Mouse (Mus musculus): Measurements from ENCODE around the gene Snx10. TPM values are rescaled to one million over a fixed set of nuclear protein-coding genes. Genes with fewer than 3 reads are reported as not detected.
"Not testable (repeated sequence)": the region's sequence is repeated elsewhere in the genome, so short reads cannot be mapped to it uniquely, and the experiment has no call there.

The Snx10 gene
- 10 to 100 TPM; 27.6 to 32.1 TPM for polyA plus RNA-seq (2017; shearing (Covaris generic))

DNA sequence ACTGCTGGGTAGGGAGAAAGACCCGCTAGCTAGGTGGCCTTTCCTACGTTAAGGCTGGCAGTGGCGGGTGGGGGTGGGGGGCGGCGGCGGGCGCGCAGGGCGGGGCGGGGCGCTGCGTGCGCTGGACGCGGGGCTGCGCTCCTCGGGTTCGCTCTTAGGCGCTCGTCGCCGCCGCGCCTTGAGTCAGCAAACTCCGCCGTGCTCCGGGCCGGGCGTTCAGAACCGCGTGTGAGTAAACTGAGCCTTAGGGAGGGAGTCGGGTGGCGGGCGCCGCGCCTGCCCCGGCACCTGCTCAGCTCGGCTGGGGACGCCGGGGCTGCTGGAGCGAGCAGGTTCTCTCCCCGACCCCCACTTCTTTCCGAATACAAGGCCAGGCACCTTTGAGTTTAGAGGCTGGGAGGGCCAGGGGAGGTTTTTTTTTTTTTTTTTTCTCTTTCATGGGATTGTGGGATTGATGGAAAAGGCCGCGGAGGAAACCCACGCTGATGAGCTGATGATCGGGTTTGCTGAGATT, at the start of gene Snx10:
TSS of gene Snx10 (plus strand) at position 95 of the 514 bp plus-strand sequence.
- peak; percentile 61 for ATAC-seq

DNA sequence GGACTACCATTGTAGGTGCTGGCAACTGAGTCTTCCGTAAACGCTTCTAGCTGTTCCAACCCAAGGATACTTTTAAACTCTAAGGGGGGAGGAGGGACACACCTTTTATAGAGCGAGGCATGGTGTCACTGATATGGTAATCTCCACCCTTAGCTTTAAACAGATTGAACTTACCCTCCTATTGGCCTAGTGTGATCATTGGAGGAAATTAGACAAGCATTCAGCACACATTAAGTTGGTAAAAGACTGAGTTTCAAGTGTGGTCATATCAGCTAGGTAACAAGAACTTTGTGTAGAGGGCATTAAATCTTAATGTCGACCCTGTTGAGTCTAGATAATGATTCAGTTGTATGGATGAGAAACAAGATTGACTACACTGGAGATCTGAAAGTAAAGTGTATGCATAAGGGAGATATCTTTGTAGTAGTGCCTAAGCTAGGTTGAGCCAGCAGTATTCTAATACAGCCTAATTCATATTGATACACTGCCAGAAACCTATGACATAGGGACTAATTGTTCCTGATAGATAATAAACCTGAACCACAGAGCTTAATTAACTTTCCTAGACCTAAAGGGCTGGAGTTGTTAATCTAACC, 44.5 kb upstream of the Snx10 start:
- no peak for ATAC-seq

DNA sequence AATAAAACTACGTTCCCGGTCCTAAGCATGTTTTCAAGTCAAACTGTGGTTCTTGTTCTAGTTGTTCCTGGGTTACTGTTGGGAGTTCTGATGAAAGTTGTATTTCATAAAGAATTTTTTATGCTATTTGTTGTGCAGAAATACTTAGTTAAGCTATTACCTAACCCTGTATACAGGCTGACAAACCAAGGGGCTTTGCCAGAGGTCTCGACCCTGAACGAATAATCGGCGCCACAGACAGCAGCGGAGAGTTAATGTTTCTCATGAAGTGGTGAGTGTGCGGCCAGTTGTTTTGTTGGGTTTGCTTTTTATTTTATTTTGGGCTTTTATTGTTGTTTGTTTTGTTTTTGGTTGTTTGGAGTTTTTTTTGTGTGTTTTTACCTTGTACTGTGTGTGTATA, 42.2 kb upstream of the Snx10 start:
- no peak for ATAC-seq

DNA sequence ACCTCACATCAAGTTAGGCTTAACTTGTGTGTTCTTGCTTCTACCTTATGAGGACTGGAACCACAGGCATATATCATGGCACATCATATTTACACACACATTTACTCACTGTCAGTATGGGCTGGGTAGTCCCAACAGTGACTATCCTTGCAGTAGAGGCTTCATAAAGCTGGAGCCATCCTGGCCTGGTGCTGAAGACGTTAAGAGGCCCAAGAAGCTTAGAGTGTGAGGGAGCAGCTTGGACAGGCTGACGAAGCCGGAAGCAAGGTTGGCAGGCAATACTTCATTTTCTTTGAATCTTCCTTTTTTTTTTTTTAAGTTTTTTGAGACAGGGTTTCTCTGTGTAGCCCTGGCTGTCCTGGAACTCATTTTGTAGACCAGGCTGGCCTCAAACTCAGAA, 39.8 kb upstream of the Snx10 start:
- ATAC-seq, result no peak

DNA sequence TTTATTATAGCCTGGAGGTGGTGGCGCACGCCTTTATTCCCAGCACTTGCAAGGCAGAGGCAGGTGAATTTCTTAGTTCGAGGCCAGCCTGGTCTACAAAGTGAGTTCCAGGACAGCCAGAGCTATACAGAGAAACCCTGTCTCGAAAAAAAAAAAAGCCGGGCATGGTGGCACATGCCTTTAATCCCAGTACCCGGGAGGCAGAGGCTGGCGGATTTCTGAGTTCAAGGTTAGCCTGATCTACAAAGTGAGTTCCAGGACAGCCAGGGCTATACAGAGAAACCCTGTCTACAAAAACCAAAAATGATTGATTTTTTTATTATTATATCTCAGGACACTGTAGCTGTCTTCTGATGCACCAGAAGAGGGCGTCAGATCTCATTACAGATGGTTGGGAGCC, 39.1 kb upstream of the Snx10 start:
- not testable (repeated sequence) for ATAC-seq

DNA sequence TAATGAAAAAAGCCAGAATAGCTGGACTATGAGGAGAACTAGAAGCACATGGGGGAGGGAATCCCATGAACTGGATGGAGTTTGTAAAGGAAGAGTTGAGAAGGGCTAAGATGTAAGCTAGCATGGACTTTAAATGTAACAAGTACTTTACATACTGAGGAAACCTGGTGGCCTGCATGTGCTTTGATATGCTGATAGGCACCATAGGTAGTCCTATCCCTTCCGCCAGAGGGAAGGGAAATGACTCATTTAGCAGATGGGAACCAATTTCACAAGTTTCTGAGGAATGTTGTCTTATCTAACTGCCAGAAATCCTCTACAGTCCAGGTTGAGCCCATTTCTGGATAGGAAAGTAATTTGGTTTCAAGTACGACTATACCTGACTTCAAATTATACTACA, 38.1 kb upstream of the Snx10 start:
- ATAC-seq, result no peak

DNA sequence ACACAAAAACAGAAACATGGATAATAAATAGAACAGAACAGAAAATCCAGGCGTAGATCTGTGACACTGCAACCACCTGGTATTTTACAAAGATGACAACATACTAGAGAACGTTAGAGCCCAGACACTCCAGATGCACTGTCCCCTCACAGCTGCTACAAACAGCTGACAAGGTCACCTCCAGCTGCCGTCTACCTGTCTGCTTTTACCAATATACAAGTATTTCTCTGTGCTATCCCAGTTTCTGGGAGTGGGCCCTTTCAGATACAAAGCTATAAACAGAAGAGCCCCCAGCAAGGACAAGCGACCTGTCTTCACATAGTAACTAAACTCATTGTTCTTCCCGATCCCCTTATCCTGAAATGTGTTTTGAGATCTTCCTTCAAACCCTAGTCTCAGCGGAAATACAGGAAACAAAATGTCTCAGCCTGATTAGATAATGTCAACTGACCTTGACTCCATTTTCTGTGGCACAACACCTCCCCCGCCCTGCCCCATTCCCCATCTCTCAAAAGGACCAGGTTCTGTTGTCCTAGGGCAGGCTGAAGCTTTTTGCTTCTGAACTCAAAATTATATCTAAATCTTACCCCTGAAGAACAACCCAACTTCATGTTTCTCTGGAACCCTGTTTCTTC, 37.5 kb upstream of the Snx10 start:
- no peak for ATAC-seq

DNA sequence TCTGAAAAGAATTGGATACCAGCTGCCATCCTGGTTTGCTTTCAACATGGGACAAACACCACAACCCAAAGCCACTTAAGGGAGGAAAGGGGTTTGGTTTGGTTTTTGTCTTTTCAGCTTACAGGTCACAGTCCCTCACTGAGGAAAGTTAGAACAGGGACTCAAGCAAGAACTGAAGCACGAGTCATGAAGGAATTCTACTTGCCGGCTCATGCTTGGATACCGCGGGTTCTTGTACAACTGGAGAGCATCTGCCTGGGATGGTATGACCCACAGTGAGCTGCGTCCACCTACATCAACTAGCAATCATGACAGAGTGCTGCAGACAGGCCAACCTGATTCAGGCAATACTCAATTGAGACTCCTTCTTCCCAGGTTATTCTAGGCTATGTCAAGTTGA, 37.0 kb upstream of the Snx10 start:
- ATAC-seq, result no peak

DNA sequence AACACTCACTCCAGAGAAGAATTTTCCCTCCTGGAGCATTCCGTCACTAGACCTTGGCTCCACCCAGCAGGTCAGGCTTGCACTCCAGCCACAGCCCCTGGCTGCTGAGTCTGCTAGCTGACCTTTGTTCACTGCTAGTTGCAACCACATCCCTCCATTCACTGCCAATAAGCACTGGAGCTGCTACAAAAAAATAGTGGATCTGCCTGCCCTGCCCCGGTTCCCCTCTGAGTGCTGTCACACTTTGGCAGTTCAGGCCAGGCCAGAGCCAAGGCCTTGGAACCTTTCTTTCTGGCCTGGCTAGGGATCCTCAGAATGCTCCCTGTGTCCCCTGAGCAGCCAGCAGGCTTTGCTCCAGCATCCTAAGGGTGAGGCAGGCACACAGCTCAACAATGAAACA, 33.9 kb upstream of the Snx10 start:
- ATAC-seq, result no peak

DNA sequence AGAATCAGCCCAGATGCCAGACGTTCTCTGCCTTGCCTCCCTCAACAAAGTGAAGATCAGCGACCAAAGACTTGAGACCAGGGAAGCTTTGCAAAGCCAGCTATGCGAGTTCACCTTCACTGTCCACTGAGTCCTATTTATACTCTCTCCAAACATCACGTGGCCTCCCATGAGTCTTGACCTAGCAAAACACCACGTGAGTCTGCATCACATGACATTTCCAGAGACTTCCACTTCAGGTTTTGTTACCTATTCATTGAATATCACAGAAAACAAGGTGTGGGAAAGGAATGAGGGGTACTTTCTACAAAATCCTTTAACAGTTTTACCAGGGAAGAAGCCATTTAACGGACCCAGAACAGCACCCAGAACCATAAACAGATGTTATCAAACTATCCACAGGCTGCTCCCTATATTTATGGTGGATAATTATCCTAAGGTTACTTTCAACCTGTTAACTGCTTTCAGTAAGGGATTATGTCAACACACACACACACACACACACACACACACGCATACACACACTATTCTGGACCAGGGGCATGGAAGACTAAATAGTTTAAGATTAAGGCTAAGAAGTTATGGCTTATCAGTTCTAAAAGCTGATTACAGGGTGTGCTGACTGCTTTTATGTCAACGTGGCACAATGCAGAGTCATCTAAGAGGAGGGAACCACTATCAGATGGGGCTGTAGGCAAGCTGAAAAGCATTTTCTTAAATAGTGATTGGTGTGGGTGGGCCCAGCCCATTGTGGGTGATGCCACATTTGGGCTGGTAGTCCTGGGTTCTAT, 26.2 kb upstream of the Snx10 start:
- ATAC-seq, result no peak

DNA sequence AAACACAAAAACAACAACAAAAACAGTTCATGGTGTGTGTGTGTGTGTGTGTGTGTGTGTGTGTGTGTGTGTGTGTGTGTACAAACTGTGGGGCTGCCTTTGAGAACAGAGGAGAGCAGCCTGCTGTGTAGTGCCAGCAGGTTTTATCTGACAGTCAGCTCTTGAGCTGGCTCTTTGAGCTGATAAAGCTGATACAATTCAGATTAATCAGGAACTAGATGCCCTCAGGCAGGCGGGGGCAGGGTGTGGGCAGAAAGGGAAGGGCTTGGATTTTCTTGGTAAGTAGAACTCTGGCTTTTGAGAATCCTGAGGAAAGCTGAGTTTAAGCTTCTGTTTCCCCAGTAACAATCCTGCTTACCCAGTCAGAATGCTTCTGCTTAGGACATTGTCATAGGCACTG, 18.0 kb upstream of the Snx10 start:
- no peak for ATAC-seq

DNA sequence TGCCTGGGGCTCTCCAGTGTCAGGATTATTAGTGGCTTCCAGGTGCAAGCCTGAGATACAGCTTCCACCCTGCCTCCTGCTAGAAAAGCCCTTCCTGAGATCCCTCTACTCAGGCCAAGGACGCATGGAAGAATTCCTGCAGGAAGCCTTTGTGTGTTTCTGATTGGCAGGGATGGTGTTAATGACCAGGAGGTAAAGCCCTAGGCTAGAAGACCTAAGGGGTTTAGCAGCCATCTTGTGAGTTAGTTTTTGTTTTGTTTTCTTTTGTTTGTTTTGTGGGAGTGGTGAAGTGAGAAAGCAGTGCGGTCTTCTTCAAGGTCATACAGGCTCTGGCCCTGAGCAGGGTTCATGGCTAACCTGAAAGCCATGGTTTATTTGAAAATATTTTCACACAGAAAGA, 16.1 kb upstream of the Snx10 start:
- ATAC-seq, result no peak

DNA sequence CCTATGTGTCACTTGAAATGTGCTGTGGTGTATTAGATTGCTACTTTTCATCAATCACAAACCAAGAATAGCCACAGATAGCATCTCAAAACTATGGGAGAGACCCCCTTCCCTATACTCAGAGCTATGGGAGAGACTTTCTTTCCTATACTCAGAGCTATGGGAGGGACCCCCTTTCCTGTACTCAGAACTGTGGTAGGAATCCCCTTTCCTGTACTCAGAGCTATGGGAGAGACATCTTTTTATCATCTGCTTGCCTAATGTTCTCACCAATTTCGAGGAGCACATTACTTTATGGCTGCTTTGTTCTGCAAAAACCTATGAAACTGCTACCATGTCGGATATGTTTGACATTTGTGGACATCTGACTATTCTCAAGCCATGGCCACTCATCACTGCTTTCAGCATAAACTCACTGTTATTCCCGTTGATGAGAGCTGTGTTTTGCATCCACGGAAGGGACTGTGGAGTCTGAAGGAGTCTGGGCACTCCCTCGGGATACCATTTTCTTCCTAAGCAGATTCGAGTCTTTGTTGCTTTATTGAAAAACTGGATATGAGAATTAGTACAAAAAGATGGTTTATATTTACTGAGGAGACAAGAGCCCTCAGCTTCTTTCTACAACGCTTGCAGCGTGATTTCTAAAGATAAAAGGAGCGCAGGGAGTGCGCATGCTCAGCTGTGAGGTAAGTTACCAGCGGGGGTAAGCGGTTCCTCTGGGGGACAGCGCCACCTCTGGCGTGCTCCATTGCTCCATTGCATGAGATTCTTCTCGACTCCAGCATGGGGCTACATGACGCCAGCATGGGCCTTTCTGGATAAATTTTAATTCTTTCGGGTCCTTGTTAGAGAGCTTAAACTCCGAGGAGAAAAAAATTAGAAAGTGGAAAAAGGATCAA, 14.7 kb upstream of the Snx10 start:
- ATAC-seq, result peak; percentile 91

DNA sequence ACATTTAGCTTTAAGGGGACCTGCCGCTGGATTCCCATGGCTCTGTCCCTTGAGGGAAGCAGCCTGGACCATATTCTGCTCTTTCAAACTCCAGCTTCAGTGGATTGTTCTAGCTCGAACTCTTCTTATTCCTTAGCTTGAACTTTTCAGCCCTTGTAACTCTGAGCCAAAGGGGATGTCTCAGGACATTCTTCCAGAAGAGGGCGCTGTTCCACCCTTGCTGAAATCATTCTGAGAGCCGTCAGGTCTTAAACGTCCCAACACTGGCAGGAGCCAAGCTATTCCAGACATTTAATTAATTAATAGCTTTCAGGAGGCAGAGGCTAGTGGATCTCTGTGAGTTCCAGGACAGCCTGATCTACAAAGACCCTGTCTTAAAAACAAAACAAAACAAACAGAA, 13.6 kb upstream of the Snx10 start:
- ATAC-seq, result peak; percentile 65

DNA sequence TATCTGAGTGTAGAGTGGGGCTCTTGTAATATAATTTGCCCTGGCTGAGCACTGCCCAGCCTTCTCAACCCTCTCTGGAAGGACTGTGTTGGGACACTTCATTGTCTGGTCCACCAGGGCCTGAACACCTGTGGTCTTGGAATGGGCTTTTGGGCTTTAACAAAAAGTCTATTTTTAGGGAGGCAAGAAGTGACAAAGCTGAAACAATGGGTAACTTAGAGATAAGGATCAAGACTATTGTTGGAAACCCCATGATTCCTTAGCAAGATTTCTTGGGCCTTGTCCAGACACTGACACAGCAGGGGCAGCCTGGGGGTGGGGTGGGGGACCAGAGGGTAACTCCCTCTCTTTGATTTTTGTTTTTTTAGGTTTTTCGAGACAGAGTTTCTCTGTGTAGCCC, 12.8 kb upstream of the Snx10 start:
- ATAC-seq, result no peak

DNA sequence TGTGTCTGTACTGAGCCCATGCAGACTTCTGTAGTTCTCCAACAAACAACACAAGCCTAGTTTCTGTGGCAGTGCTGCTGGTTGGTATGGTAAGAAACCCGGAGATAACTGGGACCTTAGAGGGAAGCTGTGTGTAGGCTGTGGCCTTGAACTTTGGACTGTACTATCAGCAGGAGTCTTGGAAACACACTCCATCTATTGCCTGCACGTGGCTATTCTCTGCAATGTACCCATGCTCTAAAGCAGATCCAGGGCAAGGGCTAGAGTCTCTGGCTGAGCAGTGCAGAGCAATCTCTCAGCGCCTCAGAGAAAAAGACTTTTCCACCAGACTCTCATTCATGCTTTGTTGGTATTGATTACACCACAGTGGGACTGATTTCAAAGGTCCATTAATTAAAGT, 10.0 kb upstream of the Snx10 start:
- ATAC-seq, result no peak

DNA sequence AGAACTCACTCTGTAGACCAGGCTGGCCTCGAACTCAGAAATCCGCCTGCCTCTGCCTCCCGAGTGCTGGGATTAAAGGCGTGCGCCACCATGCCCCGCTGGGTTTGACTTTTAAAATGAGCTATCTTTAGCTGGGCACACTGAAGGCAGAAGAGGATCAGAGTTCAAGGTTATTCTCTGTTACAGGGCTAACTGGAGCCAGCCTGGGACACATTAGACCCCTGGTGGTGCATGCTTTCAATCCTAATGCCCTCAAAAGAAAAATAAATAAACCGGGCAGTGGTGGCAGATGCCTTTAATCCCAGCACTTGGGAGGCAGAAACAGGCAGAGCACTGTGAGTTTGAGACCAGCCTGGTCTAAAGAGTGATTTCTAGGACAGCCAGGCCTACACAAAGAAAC, 8.8 kb upstream of the Snx10 start:
- ATAC-seq, result no peak

DNA sequence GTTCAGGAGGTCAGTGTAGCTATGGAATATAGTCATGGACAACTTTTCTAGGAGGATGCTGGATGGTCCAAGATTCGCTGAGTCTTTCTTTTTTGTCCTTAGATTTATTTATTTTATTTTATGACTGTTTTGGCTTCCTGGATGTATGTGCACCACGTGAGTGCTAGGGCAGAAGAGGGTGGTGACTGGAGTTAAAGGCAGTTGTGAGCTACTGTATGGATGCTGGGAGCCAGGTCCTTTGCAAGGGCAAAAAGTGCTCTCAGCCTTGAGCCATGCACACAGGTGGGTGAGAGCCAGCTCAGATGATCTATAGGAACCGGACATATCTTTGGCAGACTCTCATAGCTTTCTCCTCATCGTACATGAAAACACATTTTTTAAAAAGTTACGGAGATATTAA, 391 bp upstream of the Snx10 start:
- no peak for ATAC-seq

DNA sequence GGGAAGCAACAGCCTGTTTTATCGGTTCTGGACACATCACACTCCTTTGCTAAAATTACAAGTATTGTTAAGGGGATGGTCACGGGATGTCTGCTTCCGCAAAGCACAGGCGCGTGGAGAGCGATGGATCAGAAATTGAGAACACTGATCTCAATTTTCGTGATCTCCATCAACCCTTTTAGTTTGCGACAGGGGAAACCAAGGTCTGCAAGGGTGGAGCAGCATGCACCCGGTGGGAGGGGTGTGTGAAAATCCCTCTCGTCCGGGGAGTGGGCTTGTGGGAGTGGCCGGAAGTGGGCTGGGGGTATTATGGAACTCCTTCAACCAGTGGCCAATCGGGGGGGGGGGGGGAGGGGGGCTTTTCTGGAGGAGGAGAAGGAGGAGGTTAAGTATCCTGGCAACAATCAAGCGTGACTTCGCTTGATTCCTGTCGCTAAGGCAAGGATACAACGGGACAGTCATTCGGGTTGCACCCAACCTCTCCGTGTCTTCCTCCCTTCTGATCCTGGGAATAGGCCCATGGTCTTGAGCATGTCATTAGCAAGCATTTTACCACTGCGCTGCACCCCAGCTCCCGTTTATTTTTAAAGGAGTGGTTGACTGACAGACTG, 725 bp downstream of the Snx10 start:
- ATAC-seq, result peak; percentile 53

DNA sequence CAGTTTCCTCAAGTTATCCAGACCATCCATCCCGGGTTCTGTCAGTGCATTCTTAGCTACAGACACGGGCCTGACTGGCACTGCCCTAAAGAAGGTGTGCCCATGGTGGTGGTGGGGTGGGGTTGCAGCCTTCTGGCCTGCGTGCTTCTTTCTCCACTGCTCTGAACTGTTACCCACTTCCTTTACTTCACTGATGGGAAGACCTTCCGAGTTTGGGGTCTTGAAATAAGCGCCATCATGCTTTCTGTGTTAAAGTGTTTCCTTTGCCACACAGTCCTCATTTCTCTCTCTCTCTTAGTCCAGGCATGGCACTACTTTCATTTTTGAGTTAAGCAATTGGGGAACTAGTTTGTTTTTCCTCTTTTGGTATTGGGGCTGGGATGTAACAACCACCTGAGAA, 1.3 kb downstream of the Snx10 start:
- peak; percentile 34 for ATAC-seq

DNA sequence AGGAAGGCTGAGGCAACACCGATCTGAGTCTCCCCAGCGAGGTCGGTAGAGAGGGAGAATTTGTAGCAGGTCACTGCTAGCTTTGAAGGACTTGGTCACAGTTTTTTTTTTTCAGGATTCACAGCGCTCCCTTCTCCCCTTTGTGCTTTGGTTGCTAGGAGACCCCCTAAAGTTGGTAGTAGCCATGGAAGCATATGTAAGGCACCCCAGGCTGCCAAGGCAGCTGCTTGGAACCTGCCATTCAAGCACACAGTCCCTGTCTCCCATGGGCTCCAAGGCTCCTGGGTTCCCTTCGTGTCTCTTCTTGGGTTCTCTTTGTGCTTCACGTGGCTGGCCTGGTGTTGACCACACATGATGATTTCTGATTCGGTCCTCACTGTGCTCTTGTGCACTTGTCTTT, 5.8 kb downstream of the Snx10 start:
- no peak for ATAC-seq

DNA sequence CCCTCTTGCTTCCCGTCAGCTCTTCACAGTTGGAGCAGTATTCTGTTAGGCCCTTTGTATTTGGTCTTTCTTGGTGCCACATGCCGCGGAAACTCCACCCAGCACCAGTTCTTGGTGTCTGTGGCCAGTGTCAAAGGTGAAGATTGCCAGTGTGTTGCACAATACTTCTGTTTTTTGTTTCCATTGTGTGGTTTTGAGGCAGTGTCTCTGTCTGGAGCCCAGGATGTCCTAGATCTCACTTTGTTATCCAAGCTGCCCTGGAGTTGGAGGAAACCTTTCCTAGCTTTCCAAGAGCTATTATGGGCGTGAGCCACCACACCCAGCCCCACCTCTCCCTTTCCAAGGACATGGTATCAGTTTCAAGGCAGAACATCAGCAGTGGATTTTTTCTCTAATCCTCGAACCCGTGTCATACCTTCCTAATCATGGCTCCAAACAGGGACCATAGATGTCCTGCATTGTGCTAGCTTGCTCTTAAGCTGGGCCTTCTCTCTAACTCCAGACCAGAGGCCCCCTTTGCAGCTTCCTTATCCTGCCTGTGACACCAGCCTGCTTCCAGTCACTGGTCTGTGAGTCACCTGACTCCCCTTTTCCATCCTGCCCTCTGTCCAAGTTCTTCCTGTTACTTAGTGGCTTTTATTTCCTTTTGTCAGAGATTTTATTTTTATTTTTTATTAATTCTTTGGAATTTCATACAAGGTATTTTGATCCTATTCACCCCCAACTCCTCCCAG, 9.9 kb downstream of the Snx10 start:
- ATAC-seq, result no peak
